Mouse (Mus musculus) bone marrow, adult 2 months (tissue): ENCODE results near the gene Zfyve21.

Experiments
- CTCF ChIP-seq: fragments of 200-500 bp; IDR thresholded peaks from 2 replicates; pipeline ENCODE4 v1.5.1; 2011; ENCODE audit warnings: low read length, control low read depth; ENCODE audit not compliant: control insufficient read depth, insufficient read depth
- POLR2A ChIP-seq: fragments of 200-500 bp; IDR thresholded peaks from 2 replicates; pipeline ENCODE4 v1.6.1; 2011; ENCODE audit warnings: low read depth, mild to moderate bottlenecking, control low read depth, low read length, borderline replicate concordance; ENCODE audit not compliant: control insufficient read depth

DNA sequence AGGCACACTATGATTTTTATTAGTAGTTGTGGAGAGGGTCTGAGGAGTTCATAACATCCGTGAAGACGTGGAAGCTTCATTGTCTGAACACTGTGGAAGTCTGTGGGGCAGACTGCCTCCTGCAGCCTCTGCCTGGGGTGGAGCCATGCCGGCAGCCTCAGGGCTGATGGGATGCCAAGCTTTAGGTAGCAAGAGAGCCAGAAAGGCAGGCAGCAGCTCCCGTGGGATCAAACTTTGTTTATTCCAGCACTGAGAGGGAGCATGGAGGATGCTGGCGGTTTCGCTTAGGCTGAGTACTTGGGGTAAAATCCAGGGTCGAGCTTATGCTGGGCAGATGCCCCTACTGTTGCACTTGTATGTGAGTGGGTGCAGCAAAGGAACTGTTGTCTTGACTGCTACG is 16.7 kb upstream of the Zfyve21 start:
- TF ChIP-seq CTCF (no peak), POLR2A (no peak)
